Mouse (Mus musculus): ENCODE results near the gene Trp53tg5. TPM values are rescaled to one million over a fixed set of nuclear protein-coding genes. Genes with fewer than 3 reads are reported as not detected.

Gene Trp53tg5
- total RNA-seq (2014; fragmentation: Nextera tagmentation) = not detected in 2 replicates
- total RNA-seq (2017) = not detected in 2 replicates

GRCm38 (mm10) chr2:164473624-164474023 lies at the start of gene Trp53tg5:
Trp53tg5 (minus strand) TSS chr2:164473724.
- no peak for ATAC-seq (replicated peaks; ENCODE audit: low FRiP score, low TSS enrichment, poor library complexity, severe bottlenecking)

GRCm38 (mm10) chr2:164522280-164522679 lies 48.8 kb upstream of the Trp53tg5 start:
- ATAC-seq (replicated peaks; ENCODE audit: low FRiP score, low TSS enrichment, poor library complexity, severe bottlenecking) = no peak

- ATAC-seq (replicated peaks; ENCODE audit: low FRiP score, low TSS enrichment, poor library complexity, severe bottlenecking) = peak; percentile 72
These were observed 48.3 kb upstream of the Trp53tg5 start for GRCm38 (mm10) chr2:164521841-164522240.

GRCm38 (mm10) chr2:164520782-164521181 lies 47.3 kb upstream of the Trp53tg5 start:
- peak; percentile 84 for ATAC-seq (replicated peaks; ENCODE audit: low FRiP score, low TSS enrichment, poor library complexity, severe bottlenecking)

GRCm38 (mm10) chr2:164519171-164519526 lies 45.6 kb upstream of the Trp53tg5 start:
- no peak for ATAC-seq (replicated peaks; ENCODE audit: low FRiP score, low TSS enrichment, poor library complexity, severe bottlenecking)

- ATAC-seq (replicated peaks; ENCODE audit: low FRiP score, low TSS enrichment, poor library complexity, severe bottlenecking) = no peak
These were observed 45.0 kb upstream of the Trp53tg5 start for GRCm38 (mm10) chr2:164518266-164519170.

- ATAC-seq (replicated peaks; ENCODE audit: low FRiP score, low TSS enrichment, poor library complexity, severe bottlenecking) = peak; percentile 73
These were observed 44.1 kb upstream of the Trp53tg5 start for GRCm38 (mm10) chr2:164517485-164518221.

GRCm38 (mm10) chr2:164516592-164516991 lies 43.1 kb upstream of the Trp53tg5 start:
- ATAC-seq (replicated peaks; ENCODE audit: low FRiP score, low TSS enrichment, poor library complexity, severe bottlenecking) = no peak

GRCm38 (mm10) chr2:164515897-164516296 lies 42.4 kb upstream of the Trp53tg5 start:
- no peak for ATAC-seq (replicated peaks; ENCODE audit: low FRiP score, low TSS enrichment, poor library complexity, severe bottlenecking)

- no peak for ATAC-seq (replicated peaks; ENCODE audit: low FRiP score, low TSS enrichment, poor library complexity, severe bottlenecking)
These were observed 41.4 kb upstream of the Trp53tg5 start for GRCm38 (mm10) chr2:164514916-164515315.

GRCm38 (mm10) chr2:164513389-164513788 lies 39.9 kb upstream of the Trp53tg5 start:
- no peak for ATAC-seq (replicated peaks; ENCODE audit: low FRiP score, low TSS enrichment, poor library complexity, severe bottlenecking)

GRCm38 (mm10) chr2:164512121-164512909 lies 38.8 kb upstream of the Trp53tg5 start:
- ATAC-seq (replicated peaks; ENCODE audit: low FRiP score, low TSS enrichment, poor library complexity, severe bottlenecking) = 0 out of 2 replicates have a peak, but pooled peaks have one; percentile 41

- ATAC-seq (replicated peaks; ENCODE audit: low FRiP score, low TSS enrichment, poor library complexity, severe bottlenecking) = no peak
These were observed 37.2 kb upstream of the Trp53tg5 start for GRCm38 (mm10) chr2:164510621-164511190.

- no peak for ATAC-seq (replicated peaks; ENCODE audit: low FRiP score, low TSS enrichment, poor library complexity, severe bottlenecking)
These were observed 34.3 kb upstream of the Trp53tg5 start for GRCm38 (mm10) chr2:164507811-164508210.

- ATAC-seq (replicated peaks; ENCODE audit: low FRiP score, low TSS enrichment, poor library complexity, severe bottlenecking) = no peak
These were observed 32.3 kb upstream of the Trp53tg5 start for GRCm38 (mm10) chr2:164505619-164506347.

GRCm38 (mm10) chr2:164504919-164505318 lies 31.4 kb upstream of the Trp53tg5 start:
- ATAC-seq (replicated peaks; ENCODE audit: low FRiP score, low TSS enrichment, poor library complexity, severe bottlenecking) = no peak

- ATAC-seq (replicated peaks; ENCODE audit: low FRiP score, low TSS enrichment, poor library complexity, severe bottlenecking) = no peak
These were observed 27.0 kb upstream of the Trp53tg5 start for GRCm38 (mm10) chr2:164500511-164500910.

GRCm38 (mm10) chr2:164499317-164499716 lies 25.8 kb upstream of the Trp53tg5 start:
- no peak for ATAC-seq (replicated peaks; ENCODE audit: low FRiP score, low TSS enrichment, poor library complexity, severe bottlenecking)
